Mouse (Mus musculus) G1E-ER4 (cell line): Measurements from ENCODE around the gene Abca8a. TPM values are rescaled to one million over a fixed set of nuclear protein-coding genes. Genes with fewer than 3 reads are reported as not detected.

Experiments
- GATA1 ChIP-seq: IDR thresholded peaks from one replicate; pipeline ENCODE4 v1.8.0; 2012; ENCODE audit warnings: low read length, inconsistent platforms
- polyA plus RNA-seq: library from polyadenylated mRNA; stranded (reverse); fragments of >175 nt; gene quantifications from 2 replicates; pipeline ENCODE4 v1.2.3, GENCODE M21; 2012

The Abca8a gene
- polyA plus RNA-seq = not detected in 2 replicates

DNA sequence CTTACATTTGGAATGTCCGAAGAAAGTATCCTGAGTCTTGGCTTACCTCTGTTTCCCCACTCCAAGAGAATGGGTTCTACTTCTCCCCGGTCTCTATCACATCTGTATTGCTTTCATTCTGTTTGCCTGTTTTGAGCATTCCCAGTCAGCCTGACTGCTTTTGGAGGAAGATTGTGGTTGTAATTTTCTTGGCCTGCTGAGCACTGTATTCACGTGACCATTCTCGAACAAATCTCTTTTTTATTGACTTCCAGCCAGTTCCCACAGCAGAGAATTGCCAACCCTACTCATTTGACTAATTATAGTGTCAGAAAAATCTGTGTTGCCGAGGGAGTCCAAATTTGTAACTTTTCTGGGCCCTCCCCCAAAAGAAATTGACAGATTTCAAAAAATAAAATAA, at the start of gene Abca8a:
Abca8a (minus strand) TSS at position 121 of the 400 bp plus-strand sequence.
- no peak for TF ChIP-seq GATA1

DNA sequence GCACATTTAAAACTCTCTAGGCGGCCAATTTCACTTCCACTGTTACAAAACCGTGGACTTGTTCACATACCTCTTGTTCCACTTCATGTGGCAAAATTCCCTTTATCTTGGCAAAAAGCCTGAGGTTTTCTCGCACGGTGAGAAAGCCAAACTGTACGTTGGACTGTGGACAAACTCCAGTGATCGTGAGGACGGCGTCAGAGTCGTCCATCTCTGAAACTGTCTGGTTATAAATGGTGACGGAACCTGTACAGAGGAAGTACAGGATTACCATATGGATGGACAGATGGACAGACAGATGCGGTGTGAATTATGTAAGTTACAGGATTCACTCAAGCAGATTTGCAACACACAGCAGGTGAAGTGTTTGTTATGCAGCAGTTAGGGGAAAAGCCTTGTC, 49.6 kb upstream of the Abca8a start:
- no peak for TF ChIP-seq GATA1

DNA sequence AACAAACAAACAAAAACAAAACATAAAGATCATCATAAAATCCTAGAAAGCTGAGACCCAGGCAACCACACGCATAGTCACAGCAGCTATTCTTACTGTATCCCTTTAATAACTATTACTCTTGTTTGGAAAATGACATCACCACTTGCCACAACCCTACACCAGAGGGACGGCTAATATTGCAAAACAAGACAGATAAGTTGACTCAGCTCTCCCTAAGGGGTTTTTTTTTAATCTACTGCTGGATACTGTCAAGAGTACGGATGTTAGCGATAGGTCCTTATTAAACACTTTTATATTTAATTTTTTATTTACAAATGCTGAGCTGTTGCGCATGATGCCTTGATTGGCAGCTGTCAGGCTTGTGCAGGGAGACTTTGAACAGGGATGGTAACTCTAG, 35.0 kb upstream of the Abca8a start:
- no peak for TF ChIP-seq GATA1

DNA sequence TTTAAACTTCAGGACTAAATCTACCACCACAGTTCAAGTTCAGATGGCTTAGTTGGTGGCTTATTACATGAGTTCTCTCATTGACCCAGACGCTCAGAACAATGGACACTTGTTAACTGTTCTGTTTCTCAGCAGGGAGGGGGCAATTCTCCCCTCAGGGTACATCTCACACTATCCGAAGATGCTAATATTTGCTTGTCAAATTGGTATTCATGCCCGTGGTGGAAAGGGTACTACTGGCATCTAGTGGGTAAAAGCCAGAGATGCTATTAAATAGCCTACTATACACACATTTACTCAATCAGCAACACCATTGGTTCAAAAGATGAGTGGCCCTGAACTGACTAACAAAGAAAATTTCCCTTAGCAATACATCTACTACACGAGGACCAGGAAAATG, 15.4 kb upstream of the Abca8a start:
- no peak for TF ChIP-seq GATA1

DNA sequence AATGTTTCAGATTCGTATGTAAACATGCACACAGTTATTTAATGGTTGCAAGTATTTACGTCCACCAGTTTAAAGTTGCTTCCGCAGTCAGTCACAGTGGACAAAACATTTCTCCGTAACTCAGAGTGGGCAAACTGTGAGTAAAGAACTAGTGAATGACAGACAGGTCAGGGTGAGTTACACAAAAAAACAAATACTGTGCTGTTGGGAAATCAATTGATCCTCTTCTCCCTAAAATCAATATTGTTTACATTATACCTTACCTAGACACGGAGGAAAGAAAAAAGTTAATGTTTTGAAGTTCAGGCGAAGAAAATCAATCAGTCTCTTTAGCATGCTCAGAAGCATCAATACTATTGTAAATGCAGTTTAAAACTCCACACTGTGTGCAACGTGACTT, 5.7 kb upstream of the Abca8a start:
- TF ChIP-seq GATA1 = no peak

DNA sequence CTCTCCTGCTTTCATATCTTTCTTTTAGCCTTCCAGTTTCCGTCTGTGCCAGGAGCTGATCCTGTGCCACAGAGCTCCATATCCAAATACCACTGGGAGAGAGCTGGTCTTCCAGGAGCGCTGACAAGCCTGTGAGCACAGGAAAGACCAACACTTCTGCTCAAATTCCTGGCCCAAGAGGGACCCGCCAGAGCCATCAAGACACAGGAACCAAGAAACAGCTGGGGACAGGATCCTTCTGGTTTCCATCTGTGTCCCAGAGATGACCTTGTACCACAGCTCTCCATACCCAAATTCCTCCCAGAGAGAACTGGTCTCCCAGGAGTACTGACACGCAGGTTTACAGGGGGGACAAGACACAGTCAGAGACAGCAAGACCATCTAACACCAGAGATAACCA, 3.1 kb upstream of the Abca8a start:
- no peak for TF ChIP-seq GATA1

DNA sequence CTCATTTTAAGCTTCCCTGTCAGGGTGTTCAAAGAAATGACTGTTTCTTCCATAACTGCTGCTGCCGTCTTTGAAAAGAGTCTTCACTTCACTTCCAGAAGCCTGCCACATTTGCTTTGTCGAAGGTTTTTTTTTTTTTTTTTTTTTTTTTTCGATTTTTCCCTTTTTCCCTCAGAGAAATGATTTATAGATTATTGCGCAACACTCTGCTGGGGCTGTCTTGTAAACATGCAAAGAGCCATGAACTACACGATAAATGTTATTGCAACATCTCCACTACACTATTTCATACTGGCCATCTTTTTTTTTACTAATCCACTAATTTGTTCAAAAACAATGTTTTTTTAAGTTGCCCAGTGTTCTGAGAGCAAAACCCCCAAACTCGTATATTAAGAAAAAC, 1.7 kb upstream of the Abca8a start:
- TF ChIP-seq GATA1 = no peak

DNA sequence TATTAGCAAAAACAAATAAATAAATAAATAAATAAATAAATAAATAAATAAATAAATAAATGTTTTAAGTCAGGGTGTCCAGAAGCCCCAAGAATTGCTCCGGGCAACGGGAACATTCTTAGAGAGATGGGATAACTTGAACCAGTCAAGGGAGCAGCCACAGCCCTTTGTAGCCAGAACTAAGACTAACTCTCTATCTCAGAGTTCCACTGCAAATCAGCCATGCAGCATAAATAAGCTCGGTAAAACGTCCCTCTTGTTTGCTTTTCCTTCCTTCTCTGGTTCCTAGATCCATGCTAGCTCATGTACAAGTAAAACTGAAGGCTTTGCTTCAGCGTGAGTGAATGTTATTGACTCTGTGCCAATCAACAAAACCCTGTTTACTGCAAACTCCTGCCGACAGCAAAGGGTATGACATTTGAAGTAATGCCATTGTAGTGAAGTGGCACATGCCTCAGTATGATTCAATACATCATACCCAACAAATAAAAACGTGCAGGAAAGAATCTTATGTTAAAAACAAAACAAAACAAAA, 865 bp downstream of the Abca8a start:
- no peak for TF ChIP-seq GATA1

DNA sequence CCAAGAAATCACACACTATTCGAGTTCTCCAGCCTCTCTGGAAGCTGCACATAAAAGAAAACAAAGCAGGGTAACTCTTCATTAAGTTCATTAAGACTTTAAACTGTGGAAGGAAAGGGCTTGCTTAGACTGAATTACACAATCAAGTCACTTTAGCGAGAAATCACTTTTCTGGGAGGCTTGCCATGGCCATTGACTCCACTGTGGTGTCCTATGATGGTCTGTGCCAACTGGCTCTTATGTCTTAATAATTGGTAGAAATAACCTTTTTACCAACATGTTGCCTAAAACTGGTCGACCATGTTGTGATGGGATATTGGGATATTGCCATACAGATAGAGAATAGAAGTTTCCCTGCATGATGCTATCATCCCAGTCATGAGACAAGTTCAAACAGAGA, 1.5 kb downstream of the Abca8a start:
- no peak for TF ChIP-seq GATA1

DNA sequence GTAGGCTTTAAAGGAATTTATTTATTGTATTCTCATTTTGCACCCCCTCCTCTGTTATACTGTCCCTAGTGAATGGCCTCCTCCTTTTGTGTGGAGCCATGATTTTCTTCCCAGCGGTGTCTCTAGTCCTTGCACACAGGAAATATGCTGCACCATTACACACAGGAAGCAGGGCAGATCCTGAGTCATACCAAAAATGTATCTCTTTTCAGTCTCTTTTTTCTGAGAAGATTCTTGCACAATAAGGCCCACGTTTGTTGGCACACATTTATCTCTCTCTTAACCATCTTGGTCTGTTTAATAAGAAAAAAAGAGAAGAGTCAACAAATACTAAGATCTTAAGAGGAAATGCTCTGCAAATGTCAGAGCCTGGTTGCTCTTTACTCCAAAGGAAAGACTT, 4.5 kb downstream of the Abca8a start:
- TF ChIP-seq GATA1 = no peak

DNA sequence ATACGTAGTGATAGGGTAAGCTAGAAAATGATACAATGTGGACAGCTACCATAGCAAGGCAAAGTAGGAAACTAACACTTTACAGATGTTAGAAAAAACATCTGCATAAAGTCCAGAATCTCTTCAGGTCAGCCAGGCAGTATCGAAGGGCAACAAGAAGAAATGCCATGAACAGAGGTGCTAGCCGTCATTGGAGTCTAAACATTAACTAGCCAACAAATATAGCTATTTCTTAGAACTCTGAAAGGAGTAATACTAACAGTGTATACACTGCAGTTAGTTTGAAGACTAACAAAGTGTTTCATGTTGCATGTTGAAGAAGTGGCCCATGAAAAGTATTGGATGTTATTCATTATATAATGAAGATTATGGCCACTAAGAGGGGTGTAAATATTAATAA, 23.6 kb downstream of the Abca8a start:
- no peak for TF ChIP-seq GATA1

DNA sequence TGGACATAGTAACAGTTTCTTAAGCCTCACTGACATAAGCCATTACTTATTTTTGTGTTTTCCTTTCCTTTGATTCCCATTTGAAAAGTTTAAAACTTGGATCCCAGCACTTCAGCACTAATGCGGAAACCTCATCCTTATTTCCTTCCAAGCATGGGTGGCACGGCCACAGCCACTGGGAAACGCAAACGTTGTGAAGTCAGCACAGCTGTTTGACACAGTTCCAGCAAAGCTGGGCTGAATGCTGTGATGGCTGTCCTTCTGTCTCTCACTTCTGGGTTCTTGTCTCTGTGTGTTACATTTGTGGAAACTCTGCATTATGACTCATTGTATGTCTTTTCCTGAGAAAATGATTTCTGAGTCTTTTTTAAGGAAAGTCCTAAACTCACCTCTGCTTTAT, 34.7 kb downstream of the Abca8a start:
- no peak for TF ChIP-seq GATA1

DNA sequence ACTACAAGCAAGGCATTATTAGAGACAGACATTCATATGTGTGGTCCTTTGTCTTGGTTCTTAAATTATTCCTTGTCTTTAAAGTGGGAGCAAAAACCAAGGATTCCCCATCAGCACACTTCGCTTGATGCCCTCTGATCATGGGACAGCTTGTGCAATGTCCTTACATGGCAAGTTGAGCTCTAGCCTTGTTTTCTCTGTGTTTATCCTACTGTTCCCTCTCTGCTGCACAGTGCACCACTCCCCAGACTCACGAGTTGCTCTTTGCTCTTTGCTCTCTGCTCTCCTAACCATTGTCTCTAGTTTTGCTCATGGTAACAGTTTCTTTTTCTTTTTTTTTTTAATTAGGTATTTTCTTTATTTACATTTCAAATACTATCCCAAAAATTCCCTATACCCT, 35.7 kb downstream of the Abca8a start:
- no peak for TF ChIP-seq GATA1

DNA sequence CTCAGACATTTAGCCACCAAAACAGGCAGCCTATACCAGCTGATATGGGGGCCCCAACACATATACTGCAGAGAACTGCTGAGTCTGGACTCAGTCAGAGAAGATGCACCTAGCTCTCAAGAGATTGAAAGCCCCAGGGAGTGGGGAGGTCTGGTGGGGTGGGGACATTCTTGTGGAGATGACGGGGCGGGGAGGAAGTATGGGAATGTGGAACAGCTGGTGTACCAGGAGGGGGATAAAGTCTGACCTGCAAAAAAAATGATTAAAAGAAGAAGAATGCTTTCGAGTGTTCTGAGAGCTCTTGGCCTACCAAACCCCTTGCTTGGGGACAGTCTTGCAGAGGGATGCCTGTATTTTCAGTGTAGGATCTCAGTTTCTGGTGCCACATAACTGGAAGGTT, 42.1 kb downstream of the Abca8a start:
- no peak for TF ChIP-seq GATA1

DNA sequence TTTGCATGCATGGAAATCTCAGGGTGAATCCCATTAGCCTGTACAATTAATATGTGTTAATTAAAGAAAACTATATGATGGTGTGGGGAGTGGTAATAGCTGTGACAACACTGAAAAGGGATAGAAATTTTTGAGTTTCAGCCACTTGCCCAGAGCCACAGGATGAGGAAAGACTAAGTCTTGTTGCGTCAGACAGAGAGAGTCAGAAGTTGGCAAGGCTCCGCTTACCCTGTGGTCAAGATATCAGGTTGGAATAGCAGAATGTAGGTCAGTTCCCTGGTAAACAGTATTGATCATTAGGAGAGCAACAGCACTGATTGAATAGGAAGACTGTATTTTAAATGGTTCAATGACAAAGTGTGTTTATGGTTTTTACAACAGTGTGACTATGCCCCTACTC, 58.0 kb downstream of the Abca8a start:
- TF ChIP-seq GATA1 = no peak

DNA sequence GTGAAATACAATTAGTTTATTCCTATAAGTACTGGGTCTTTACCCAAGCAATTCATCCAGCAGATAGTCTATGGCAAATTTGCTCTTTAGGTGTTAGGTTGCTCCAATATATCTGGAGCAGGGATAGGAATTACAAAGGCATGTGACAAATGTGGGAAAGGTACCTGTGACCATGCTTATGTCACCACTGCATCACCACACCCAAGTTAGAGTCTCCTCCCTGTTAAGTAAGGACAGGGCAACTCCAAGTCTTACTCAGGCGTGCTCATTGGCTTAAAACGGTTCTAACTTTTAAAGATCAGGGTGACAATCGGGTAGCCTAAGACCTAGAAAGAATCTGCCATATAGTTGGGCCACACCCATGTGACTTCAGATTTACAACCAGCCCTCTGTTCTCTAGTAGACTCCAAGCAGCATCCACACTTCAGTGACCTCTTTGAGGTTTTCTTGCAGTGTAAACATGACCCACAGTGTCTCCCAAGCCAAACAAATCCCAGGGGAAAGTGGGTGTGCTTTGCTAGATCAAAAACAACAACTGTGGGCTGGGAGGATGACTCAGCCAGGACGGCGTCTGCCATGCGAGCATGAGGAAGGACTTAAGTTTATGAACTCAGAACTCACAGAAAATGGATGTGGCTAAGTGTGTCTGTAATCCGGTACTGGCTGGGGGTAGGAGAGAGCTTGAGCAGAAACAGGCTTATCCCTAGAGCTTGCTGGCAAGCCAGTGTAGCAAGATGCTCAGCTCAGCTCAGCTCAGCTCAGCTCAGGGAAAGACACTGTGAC, 66.7 kb downstream of the Abca8a start:
- no peak for TF ChIP-seq GATA1

DNA sequence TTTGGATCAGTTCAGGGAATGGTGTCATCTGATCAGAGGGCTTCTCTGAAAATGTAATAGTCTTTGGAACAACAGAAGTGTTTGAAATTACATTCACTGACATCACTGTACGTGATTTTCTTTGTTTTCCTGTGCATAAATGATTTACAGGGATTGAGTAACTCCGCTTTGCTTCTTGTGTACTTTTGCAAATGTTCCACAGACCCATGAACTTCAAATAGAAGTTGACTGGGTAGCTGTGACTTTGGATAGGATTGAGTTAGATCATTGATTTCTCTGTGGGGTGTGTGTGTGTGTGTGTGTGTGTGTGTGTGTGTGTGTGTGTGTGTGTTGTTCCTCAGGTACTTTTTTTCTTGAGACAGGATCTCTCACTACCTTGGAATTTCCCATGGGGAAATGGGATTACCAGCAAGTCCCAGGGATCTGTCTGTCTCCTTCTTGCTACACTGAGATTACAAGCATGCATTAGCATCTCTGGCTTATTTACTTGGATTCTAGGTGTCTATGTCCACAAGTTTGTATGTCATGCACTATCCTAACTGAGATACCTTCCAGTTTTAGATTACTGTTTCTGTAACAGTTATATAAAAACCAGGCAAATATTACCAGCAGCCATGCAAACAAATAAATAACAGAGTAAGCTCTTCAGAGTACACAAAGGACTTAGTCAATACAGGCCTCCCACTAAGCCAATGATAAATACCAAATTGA, 84.8 kb downstream of the Abca8a start:
- TF ChIP-seq GATA1 = no peak
